Mouse (Mus musculus) stomach, embryonic 16.5 days (tissue): Measurements from ENCODE around the gene Gstp2. TPM values are rescaled to one million over a fixed set of nuclear protein-coding genes. Genes with fewer than 3 reads are reported as not detected.
"Not testable (repeated sequence)": the region's sequence is repeated elsewhere in the genome, so short reads cannot be mapped to it uniquely, and the experiment has no call there.

Experiments
- ATAC-seq: fragments of 200-750 bp; cut with Nextera tagmentation; 2 replicates; pipeline ENCODE4 v1.8.0; 2017; ENCODE audit warnings: moderate number of reproducible peaks, moderate TSS enrichment; ENCODE audit not compliant: insufficient read depth, low FRiP score
- H3K27ac ChIP-seq: fragments of 300-500 bp; sonication (generic); 2 replicates; pipeline ENCODE4 v1.5.1; 2014; ENCODE audit warnings: low read length
- H3K27me3 ChIP-seq: fragments of 300-500 bp; sonication (generic); 2 replicates; pipeline ENCODE4 v1.6.1; 2014; ENCODE audit warnings: low read length, control low read depth, mixed read lengths; ENCODE audit not compliant: control insufficient read depth, insufficient read depth
- H3K36me3 ChIP-seq: fragments of 300-500 bp; sonication (generic); 2 replicates; pipeline ENCODE4 v1.6.1; 2014; ENCODE audit warnings: low read length; ENCODE audit not compliant: control insufficient read depth, insufficient read depth
- H3K4me1 ChIP-seq: fragments of 300-500 bp; sonication (generic); 2 replicates; pipeline ENCODE4 v1.6.1; 2014; ENCODE audit warnings: low read length, control low read depth, mixed read lengths; ENCODE audit not compliant: control insufficient read depth, insufficient read depth
- H3K4me2 ChIP-seq: fragments of 300-500 bp; sonication (generic); 2 replicates; pipeline ENCODE4 v1.6.1; 2014; ENCODE audit warnings: low read depth, low read length, mixed read lengths
- H3K4me3 ChIP-seq: fragments of 300-500 bp; sonication (generic); replicated peaks from 2 replicates; pipeline ENCODE4 v1.5.1; 2014; ENCODE audit warnings: mild to moderate bottlenecking, low read length
- H3K9ac ChIP-seq: fragments of 300-500 bp; sonication (generic); 2 replicates; pipeline ENCODE4 v1.6.1; 2014; ENCODE audit warnings: low read length
- H3K9me3 ChIP-seq: fragments of 300-500 bp; sonication (generic); replicated peaks from 2 replicates; pipeline ENCODE4 v1.6.1; 2016; ENCODE audit warnings: low read length, control low read depth; ENCODE audit not compliant: control insufficient read depth
- WGBS: fragments of 180-500 bp; shearing (Covaris S2); extraction: QIAGEN DNeasy Blood & Tissue Kit; methylation state at CpG from one replicate; pipeline ENCODE4 v1.1.7; 2014; 5-methylcytosine and 5-hydroxymethylcytosine counted together
- polyA plus RNA-seq: library from polyadenylated mRNA; unstranded; fragments of >200 nt; fragmentation: Nextera tagmentation; extraction: Ambion mirVana; gene quantifications from 2 replicates; pipeline ENCODE4 v1.2.1, GENCODE M21; 2015

The Gstp2 gene
- polyA plus RNA-seq, 1 experiment from 2014 or later, result 28.7 TPM

- H3K9me3 ChIP-seq, result no peaks in the 10 kb centered on the region
- H3K27me3 ChIP-seq, result no peaks in the 10 kb centered on the region
- ATAC-seq, result peak; percentile 69
- WGBS, result 56% methylated on average over 8 of the region's 8 CpGs
- no peaks in the 10 kb centered on the region for H3K36me3 ChIP-seq
- H3K4me2 ChIP-seq, result peak overlapping the region; percentile 27; the same call in 1 of the 2 replicates
- no peak overlapping the region for H3K9ac ChIP-seq
- peak overlapping the region; percentile 92 for H3K27ac ChIP-seq
- H3K4me1 ChIP-seq, result no peaks in the 10 kb centered on the region
- H3K4me3 ChIP-seq, result no peak overlapping the region
Measured at GRCm38 (mm10) chr19:4046866-4047254, 1.0 kb upstream of the Gstp2 start.

DNA sequence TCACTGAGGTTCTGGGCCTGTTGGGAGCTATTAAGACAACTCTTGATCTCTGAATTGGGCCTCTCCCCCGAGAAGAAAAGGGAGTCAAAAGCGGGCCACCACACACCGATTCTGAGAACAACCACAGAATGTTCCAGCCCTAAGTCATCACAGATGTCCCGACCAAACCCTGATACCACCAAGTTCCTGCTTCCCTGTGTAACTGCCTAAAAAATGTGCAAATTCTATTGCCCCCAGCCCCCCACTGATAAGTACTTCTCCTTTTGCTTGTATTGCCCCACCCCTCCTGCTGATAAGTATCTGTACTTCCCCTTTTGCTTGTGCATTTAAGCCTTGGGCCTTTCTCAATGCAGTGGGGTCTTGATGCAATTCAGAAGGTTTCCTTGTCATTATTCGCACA lies 1.7 kb downstream of the Gstp2 start:
- not testable (repeated sequence) for H3K9ac ChIP-seq, H3K4me3 ChIP-seq, H3K27ac ChIP-seq, H3K9me3 ChIP-seq, ATAC-seq, H3K4me1 ChIP-seq, H3K27me3 ChIP-seq, H3K4me2 ChIP-seq, H3K36me3 ChIP-seq
- 77% methylated on average over 5 of the region's 5 CpGs for WGBS

GRCm38 (mm10) chr19:4042124-4042523 lies 3.7 kb downstream of the Gstp2 start:
- no peak for ATAC-seq
- Histone ChIP-seq H3K4me2 (no peak overlapping the region), H3K36me3 (no peaks in the 10 kb centered on the region), H3K9ac (0 out of 2 replicates have a peak overlapping the region, but pooled peaks have one; percentile 1), H3K9me3 (no peaks in the 10 kb centered on the region), H3K4me3 (no peak overlapping the region), H3K4me1 (peaks cover 3% of the 10 kb centered on the region; the same call in 1 of the 2 replicates), H3K27me3 (no peaks in the 10 kb centered on the region), H3K27ac (no peak overlapping the region; the same call in 1 of the 2 replicates)
- 51% methylated on average over 14 of the region's 14 CpGs for WGBS

DNA sequence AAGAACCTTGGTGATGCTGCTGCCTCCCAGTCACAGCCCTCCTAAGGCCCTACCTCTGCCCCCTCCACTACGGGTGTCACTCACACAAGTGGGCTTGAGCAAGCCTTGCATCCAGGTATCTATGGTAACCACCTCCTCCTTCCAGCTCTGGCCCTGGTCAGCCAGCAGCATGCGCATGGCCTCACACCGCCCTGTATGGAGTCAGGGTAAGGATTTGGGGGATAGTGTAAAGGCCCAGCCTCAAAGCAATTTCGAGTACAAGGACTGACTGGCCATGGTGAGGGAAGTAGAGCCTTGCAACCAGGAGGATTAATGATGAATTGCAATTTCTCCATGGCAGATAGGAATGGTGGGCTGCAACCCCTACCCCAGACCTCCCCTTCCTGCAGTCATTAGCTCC lies 4.3 kb downstream of the Gstp2 start:
- not testable (repeated sequence) for H3K4me3 ChIP-seq, H3K27me3 ChIP-seq, H3K27ac ChIP-seq, H3K9me3 ChIP-seq, H3K4me2 ChIP-seq, H3K36me3 ChIP-seq, ATAC-seq, H3K4me1 ChIP-seq
- 89% methylated on average over 3 of the region's 4 CpGs for WGBS
- H3K9ac ChIP-seq, result 0 out of 2 replicates have a peak overlapping the region, but pooled peaks have one; percentile 1

GRCm38 (mm10) chr19:4040941-4041340 lies 4.9 kb downstream of the Gstp2 start:
- peaks cover 11% of the 10 kb centered on the region for H3K4me1 ChIP-seq
- H3K36me3 ChIP-seq, H3K9ac ChIP-seq, H3K4me2 ChIP-seq, H3K27ac ChIP-seq, H3K9me3 ChIP-seq, ATAC-seq, H3K27me3 ChIP-seq, H3K4me3 ChIP-seq: not testable (repeated sequence)
- WGBS, result 83% methylated on average over 5 of the region's 5 CpGs

GRCm38 (mm10) chr19:4037788-4038232 lies 8.0 kb downstream of the Gstp2 start, which contains the start of gene Gstp1:
Gene Gstp1, minus strand, starts transcription at chr19:4037985.
- Histone ChIP-seq H3K9ac (peak within 1 kb of the TSS; percentile 94), H3K4me3 (peak within 1 kb of the TSS; percentile 89), H3K36me3 (no peaks in the 10 kb centered on the region; the same call in 1 of the 2 replicates), H3K4me2 (peak within 1 kb of the TSS; percentile 90), H3K27ac (peak within 1 kb of the TSS; percentile 90), H3K4me1 (peaks cover 12% of the 10 kb centered on the region), H3K27me3 (no peaks in the 10 kb centered on the region), H3K9me3 (no peaks in the 10 kb centered on the region)
- WGBS, result 0% methylated on average over 26 of the region's 26 CpGs
- peak; percentile 87 for ATAC-seq

DNA sequence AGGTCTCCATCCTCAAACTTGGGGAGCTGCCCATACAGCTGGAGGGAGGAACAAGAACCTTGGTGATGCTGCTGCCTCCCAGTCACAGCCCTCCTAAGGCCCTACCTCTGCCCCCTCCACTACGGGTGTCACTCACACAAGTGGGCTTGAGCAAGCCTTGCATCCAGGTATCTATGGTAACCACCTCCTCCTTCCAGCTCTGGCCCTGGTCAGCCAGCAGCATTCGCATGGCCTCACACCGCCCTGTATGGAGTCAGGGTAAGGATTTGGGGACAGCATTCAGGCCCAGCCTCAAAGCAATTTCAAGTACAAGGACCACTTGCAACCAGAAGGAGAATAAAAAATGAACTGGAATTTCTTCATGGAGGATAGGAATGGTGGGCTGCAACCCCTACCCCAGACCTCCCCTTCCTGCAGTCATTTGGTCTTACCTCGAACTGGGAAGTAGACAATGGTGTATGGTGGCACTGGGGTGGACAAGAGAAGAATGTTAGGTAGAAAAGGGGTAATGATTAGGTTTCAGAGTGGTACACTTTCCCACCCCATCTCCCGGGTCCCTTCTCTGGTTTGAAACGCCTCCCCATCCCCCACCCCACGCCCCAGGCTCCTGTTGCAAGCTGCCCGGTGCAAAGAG lies 8.6 kb downstream of the Gstp2 start:
- H3K27ac ChIP-seq, result peak overlapping the region; percentile 90
- not testable (repeated sequence) for ATAC-seq, H3K36me3 ChIP-seq, H3K27me3 ChIP-seq, H3K9me3 ChIP-seq
- peak overlapping the region; percentile 90 for H3K4me2 ChIP-seq
- peaks cover 12% of the 10 kb centered on the region for H3K4me1 ChIP-seq
- H3K9ac ChIP-seq, result peak overlapping the region; percentile 94
- WGBS, result 21% methylated on average over 7 of the region's 8 CpGs
- H3K4me3 ChIP-seq, result peak overlapping the region; percentile 89

GRCm38 (mm10) chr19:4036327-4037045 lies 9.3 kb downstream of the Gstp2 start:
- Histone ChIP-seq H3K4me1 (peaks cover 12% of the 10 kb centered on the region), H3K27me3 (no peaks in the 10 kb centered on the region), H3K4me2 (peak overlapping the region; percentile 49), H3K36me3 (no peaks in the 10 kb centered on the region; the same call in 1 of the 2 replicates), H3K9me3 (no peaks in the 10 kb centered on the region), H3K9ac (peak overlapping the region; percentile 52), H3K27ac (peak overlapping the region; percentile 23; the same call in 1 of the 2 replicates), H3K4me3 (peak overlapping the region; percentile 30)
- peak; percentile 61; the same call in 1 of the 2 replicates for ATAC-seq
- WGBS, result 54% methylated on average over 12 of the region's 12 CpGs

- Histone ChIP-seq H3K4me2 (no peak overlapping the region), H3K9me3 (no peaks in the 10 kb centered on the region), H3K27ac (peak overlapping the region; percentile 21; the same call in 1 of the 2 replicates), H3K9ac (no peak overlapping the region), H3K4me3 (no peak overlapping the region), H3K36me3 (no peaks in the 10 kb centered on the region; the same call in 1 of the 2 replicates), H3K27me3 (no peaks in the 10 kb centered on the region), H3K4me1 (peaks cover 12% of the 10 kb centered on the region)
- WGBS, result 49% methylated on average over 5 of the region's 5 CpGs
- no peak for ATAC-seq
Measured at GRCm38 (mm10) chr19:4033742-4034141, 12.1 kb downstream of the Gstp2 start.
